Mouse (Mus musculus): ENCODE data around the gene 1700022I11Rik. TPM values are rescaled to one million over a fixed set of nuclear protein-coding genes. Genes with fewer than 3 reads are reported as not detected.

Gene 1700022I11Rik
- total RNA-seq (2017), result 1.4 TPM in 1 of 3 replicates, not detected in the others

GRCm38 (mm10) chr4:42969304-42969703 is at the start of gene 1700022I11Rik:
1700022I11Rik (plus strand) TSS chr4:42969604.
- no peak for ATAC-seq (replicated peaks; ENCODE audit: insufficient number of reproducible peaks, low FRiP score, low TSS enrichment, poor library complexity, severe bottlenecking)

DNA sequence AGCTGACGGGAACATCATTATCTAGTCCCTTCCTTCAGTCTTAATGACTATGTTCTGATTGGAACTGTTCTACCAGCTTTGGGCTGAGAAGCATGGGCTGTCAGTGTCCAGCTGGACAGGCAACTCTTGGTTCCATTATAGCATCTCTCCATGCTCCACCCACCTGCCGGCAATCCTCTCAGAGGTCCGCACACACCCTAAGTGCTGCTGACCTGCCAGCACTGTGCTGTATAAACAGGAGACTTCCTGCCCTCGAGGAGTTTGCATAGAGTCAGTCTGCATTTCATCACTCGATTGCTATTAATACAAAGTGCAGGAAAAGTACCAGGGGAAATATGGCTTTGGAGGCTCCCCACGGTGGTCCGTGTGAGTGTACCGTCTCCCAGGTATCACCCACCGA is 48.7 kb upstream of the 1700022I11Rik start:
- no peak for ATAC-seq (replicated peaks; ENCODE audit: insufficient number of reproducible peaks, low FRiP score, low TSS enrichment, poor library complexity, severe bottlenecking)

DNA sequence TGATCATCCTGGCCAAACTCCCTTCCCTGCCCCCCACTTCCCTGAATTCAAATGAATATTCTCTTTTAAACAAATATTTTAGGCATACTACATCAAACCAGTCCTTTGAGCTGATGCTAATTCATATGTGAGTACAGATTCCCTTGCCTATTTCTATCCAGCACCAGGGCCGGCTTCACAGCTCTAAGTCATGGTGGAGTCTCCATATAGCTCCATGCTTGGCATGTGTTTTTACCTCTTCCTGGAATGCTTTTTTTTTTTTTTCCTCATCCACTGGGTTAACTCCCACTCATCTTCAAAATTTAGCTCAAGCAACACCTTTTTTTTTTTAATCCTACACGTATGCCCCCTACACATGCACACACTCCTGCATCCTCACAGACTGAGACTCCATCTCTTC is 47.9 kb upstream of the 1700022I11Rik start:
- no peak for ATAC-seq (replicated peaks; ENCODE audit: insufficient number of reproducible peaks, low FRiP score, low TSS enrichment, poor library complexity, severe bottlenecking)

- ATAC-seq (replicated peaks; ENCODE audit: insufficient number of reproducible peaks, low FRiP score, low TSS enrichment, poor library complexity, severe bottlenecking), result no peak
Observed at GRCm38 (mm10) chr4:42922056-42922455, 47.3 kb upstream of the 1700022I11Rik start.

DNA sequence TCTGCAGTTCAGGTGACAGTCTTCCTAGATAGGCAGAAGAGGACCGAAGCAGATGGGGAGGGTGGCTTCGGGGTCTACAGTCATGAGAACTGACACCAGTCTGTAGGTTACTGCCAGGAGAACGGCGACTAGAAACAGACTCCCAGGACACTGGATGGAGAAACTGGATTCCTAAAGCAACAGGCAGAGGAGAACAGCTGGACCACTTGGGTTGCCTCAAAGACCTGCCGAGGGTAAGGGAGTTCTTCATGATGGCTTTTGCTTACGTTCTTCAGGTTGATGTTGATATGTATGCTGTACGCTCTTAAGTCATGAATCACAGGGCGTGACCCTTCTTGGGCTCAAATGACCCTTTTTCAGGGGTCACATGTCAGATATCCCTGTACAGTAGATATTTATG is 46.9 kb upstream of the 1700022I11Rik start:
- ATAC-seq (replicated peaks; ENCODE audit: insufficient number of reproducible peaks, low FRiP score, low TSS enrichment, poor library complexity, severe bottlenecking), result no peak

- no peak for ATAC-seq (replicated peaks; ENCODE audit: insufficient number of reproducible peaks, low FRiP score, low TSS enrichment, poor library complexity, severe bottlenecking)
Observed at GRCm38 (mm10) chr4:42924095-42924710, 45.2 kb upstream of the 1700022I11Rik start.

DNA sequence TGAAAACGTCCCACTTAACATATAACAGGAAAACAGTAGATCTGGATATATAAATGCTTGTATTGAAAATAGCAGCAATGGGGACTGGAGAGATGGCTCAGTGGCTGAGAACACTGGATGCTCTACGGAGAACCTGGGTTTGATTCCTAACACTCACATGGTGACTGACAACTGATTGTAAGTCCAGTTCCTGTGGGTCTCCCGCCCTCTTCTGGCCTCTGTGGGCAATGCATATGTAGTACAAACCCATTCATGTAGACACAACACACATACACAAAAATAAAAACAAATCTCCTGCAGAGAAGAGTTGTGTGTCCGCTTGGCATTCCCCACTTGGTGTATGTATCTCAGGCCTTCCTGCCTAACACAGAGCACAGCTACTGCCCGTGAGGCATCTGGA is 41.2 kb upstream of the 1700022I11Rik start:
- ATAC-seq (replicated peaks; ENCODE audit: insufficient number of reproducible peaks, low FRiP score, low TSS enrichment, poor library complexity, severe bottlenecking), result no peak

GRCm38 (mm10) chr4:42928952-42929351 is 40.5 kb upstream of the 1700022I11Rik start:
- ATAC-seq (replicated peaks; ENCODE audit: insufficient number of reproducible peaks, low FRiP score, low TSS enrichment, poor library complexity, severe bottlenecking), result no peak

DNA sequence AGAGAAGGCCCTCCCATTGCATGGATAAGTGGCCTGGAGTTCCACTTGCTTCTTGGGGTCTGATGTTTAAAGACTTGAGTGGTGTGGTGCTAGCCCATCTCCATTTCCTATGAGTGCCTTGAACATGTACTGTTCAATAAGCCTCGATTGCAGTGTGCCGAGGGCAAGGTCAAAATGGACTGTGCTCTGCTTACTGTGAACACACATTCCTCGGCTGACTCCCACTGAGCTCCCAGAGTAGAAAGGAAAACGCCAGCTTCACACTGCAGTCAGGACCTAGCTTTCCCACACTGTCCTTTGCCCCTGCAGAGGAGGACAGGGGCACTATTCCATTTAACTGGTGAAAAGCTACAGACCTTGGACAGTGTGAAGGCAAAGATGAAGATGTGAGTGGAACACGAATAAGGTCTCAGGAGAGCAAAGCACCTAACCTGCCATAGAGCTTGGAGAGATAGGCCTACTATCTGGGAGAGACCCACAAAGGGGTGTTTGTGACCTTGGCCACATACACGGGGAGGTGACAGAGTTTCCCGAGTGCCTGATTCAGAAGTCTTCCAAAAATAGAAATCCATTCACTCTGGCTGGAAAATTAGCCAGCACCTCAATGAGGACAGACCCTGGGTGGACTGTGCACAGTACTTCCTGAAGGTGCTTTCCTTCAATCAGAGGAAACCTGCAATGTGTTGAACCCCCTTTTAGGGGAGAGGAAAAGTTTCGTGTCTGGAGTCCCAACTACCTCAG is 37.0 kb upstream of the 1700022I11Rik start:
- ATAC-seq (replicated peaks; ENCODE audit: insufficient number of reproducible peaks, low FRiP score, low TSS enrichment, poor library complexity, severe bottlenecking), result no peak

DNA sequence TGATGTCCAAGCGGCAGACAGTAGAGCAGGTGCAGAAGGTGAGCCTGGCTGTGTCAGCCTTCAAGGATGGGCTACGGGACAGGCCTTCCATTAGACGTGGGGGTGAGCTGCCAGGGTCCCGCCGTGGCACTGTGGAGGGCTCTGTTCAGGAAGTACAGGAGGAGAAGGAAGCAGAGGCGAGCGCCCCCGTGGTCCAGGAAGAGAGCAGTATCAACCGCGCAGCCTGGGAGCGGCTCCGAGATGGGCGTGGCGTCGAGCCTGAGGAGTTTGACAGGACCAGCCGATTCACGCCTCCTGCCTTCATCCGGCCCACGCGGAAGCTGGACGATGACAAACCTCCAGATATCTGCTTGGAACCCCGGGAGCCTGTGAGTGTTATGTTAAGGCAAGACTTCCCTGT is 35.8 kb upstream of the 1700022I11Rik start:
- ATAC-seq (replicated peaks; ENCODE audit: insufficient number of reproducible peaks, low FRiP score, low TSS enrichment, poor library complexity, severe bottlenecking), result peak; percentile 57

DNA sequence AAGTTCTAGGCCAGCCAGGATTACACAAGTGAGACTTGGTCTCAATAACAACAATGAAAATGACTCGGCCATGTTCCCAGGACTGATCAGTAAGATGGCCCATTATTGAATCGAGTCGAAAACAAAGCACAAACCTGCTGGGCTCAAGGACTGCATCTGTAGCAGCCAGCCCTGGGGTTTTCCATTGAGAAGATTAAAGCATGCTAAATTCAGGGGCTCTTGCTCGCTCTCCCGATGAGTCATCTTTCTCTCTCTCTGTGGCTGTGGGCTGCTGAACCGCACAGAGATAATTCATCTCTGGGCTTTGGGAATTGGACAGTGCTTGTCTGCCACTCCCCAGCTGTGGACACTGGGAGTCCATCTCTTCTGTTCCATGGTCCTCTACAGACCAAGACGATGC is 28.0 kb upstream of the 1700022I11Rik start:
- ATAC-seq (replicated peaks; ENCODE audit: insufficient number of reproducible peaks, low FRiP score, low TSS enrichment, poor library complexity, severe bottlenecking), result no peak

- ATAC-seq (replicated peaks; ENCODE audit: insufficient number of reproducible peaks, low FRiP score, low TSS enrichment, poor library complexity, severe bottlenecking), result no peak
Observed at GRCm38 (mm10) chr4:42943341-42943740, 26.1 kb upstream of the 1700022I11Rik start.

GRCm38 (mm10) chr4:42944185-42944584 is 25.2 kb upstream of the 1700022I11Rik start:
- no peak for ATAC-seq (replicated peaks; ENCODE audit: insufficient number of reproducible peaks, low FRiP score, low TSS enrichment, poor library complexity, severe bottlenecking)

GRCm38 (mm10) chr4:42945043-42945442 is 24.4 kb upstream of the 1700022I11Rik start:
- ATAC-seq (replicated peaks; ENCODE audit: insufficient number of reproducible peaks, low FRiP score, low TSS enrichment, poor library complexity, severe bottlenecking), result no peak

DNA sequence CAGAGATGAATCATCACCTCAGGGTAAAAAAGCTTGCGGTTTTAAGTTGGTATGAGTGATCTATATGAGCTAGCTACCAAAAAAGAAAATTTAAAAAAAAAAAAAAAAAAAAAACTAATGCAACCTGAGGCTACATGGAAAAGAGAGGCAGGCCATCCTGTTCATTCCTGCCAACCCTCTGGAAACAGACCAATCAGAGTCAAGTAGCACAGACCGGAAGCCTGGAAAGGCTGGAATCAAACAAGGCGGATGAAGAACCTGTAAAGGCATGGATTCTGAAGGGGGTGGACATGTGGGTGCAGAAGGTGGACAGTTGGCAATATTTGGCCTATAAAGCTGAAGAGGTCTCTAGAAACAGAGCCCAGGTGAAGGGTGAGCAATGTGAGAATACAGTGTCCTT is 24.0 kb upstream of the 1700022I11Rik start:
- ATAC-seq (replicated peaks; ENCODE audit: insufficient number of reproducible peaks, low FRiP score, low TSS enrichment, poor library complexity, severe bottlenecking), result no peak

- ATAC-seq (replicated peaks; ENCODE audit: insufficient number of reproducible peaks, low FRiP score, low TSS enrichment, poor library complexity, severe bottlenecking), result no peak
Observed at GRCm38 (mm10) chr4:42945952-42946351, 23.5 kb upstream of the 1700022I11Rik start.

- no peak for ATAC-seq (replicated peaks; ENCODE audit: insufficient number of reproducible peaks, low FRiP score, low TSS enrichment, poor library complexity, severe bottlenecking)
Observed at GRCm38 (mm10) chr4:42946733-42947290, 22.6 kb upstream of the 1700022I11Rik start.

- ATAC-seq (replicated peaks; ENCODE audit: insufficient number of reproducible peaks, low FRiP score, low TSS enrichment, poor library complexity, severe bottlenecking), result no peak
Observed at GRCm38 (mm10) chr4:42948527-42948926, 20.9 kb upstream of the 1700022I11Rik start.

DNA sequence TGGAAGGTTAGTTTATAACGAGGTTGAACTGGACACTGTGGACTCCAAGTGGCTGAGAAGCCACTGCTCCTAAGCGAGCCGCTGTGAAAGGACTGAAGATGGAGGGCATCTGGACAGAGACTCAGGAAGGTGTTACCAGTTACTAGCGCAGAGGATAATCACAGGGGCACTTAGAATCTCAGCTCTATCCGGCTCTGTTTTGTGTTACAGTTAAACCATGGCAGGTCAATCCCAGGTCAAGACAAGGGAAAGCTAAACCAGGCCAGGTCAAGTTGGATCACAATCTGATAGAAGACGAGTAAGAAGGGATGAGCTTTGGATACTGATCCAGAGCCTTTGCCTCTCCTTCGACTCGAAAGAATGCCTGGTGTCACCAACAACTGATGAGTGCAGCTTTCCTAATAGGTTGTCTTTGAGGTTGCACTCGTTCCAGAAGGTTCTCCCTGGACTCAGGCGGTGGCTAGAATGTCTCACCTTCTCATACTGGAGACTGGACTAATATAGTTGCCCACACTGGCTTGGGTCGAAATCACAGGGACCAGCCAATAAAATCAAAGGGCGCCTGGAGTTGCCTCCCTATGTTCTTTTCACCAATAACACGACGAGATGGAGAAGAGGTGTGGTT is 20.2 kb upstream of the 1700022I11Rik start:
- no peak for ATAC-seq (replicated peaks; ENCODE audit: insufficient number of reproducible peaks, low FRiP score, low TSS enrichment, poor library complexity, severe bottlenecking)

DNA sequence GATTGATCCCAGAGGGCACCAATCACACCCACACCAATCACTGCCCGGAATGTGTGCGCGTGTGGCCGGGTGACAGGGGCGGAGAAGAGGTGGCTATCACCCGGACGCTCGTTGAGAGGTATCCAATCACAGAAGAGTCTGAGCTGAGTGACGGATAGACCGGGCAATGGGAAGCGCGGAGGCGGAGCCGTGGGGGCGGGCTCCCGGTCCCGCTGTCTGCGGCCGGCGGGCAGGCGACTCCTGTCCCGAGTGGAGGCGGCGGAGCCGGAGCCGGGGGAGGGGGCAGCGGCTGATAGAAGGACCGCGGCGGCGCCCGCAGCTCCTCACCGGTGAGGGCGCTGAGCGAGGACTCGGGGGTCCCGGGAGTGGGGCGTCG is 19.7 kb upstream of the 1700022I11Rik start, which contains the start of gene Dnajb5:
Dnajb5 (plus strand) TSS at position 139 of the 376 bp plus-strand sequence.
- peak; percentile 94 for ATAC-seq (replicated peaks; ENCODE audit: insufficient number of reproducible peaks, low FRiP score, low TSS enrichment, poor library complexity, severe bottlenecking)
